Mouse (Mus musculus): Measurements from ENCODE around the gene Rpl29. TPM values are rescaled to one million over a fixed set of nuclear protein-coding genes. Genes with fewer than 3 reads are reported as not detected.

The Rpl29 gene
- polyA plus RNA-seq, 1 experiment: 237 TPM

- no peak overlapping the region for H3K4me3 ChIP-seq (ENCODE audit: low read depth, low read length)
- TF ChIP-seq POLR2A (IDR thresholded peaks at IDR 0.05; ENCODE audit: insufficient read depth, low read length): no peak
- TF ChIP-seq CTCF (IDR thresholded peaks at IDR 0.05; ENCODE audit: low read depth, low read length): no peak
- no peak for TF ChIP-seq EP300 (IDR thresholded peaks at IDR 0.05; ENCODE audit: insufficient read depth, low read depth, low read length)
- H3K9ac ChIP-seq (ENCODE audit: low read depth, poor library complexity, severe bottlenecking): no peak overlapping the region
- H3K9me3 ChIP-seq (replicated peaks; ENCODE audit: control insufficient read depth, insufficient read depth, low read length, poor library complexity, severe bottlenecking): no peaks in the 10 kb centered on the region
- no peaks in the 10 kb centered on the region for H3K36me3 ChIP-seq (ENCODE audit: control insufficient read depth, insufficient read depth, low read length, poor library complexity, severe bottlenecking)
- H3K4me1 ChIP-seq (ENCODE audit: control insufficient read depth, insufficient read depth, low read length): peaks cover 12% of the 10 kb centered on the region
- H3K27ac ChIP-seq (ENCODE audit: insufficient read depth, low read length): 0 out of 2 replicates have a peak overlapping the region, but pooled peaks have one; percentile 48
- H3K27me3 ChIP-seq (ENCODE audit: control insufficient read depth, insufficient read depth, low read length, poor library complexity, severe bottlenecking): no peaks in the 10 kb centered on the region
These were observed 22.6 kb downstream of the Rpl29 start for GRCm38 (mm10) chr9:106451899-106452298.

DNA sequence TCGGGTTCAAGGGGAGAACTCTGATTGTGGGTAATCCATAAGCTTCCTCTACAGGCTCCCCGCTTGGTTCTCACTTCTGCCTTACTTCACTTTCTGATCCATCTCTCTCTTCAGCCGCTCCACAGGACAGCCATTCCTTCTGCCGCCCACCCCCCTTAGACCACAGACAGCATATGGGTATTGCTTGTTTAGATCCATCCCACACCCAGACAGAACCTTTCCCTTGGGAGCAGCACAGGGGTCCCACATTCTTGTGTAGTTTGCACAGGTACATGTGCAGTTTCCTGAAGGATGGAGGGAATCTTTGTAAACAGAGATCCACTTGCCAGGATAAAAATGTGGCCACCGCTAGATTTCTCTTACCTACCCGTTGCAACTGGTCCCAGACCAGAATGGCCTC is 23.1 kb downstream of the Rpl29 start:
- Histone ChIP-seq H3K4me3 (ENCODE audit: low read depth, low read length) (peak overlapping the region; percentile 65), H3K9ac (ENCODE audit: low read depth, poor library complexity, severe bottlenecking) (peak overlapping the region; percentile 82; the same call in 1 of the 2 replicates), H3K27ac (ENCODE audit: insufficient read depth, low read length) (peak overlapping the region; percentile 48; the same call in 1 of the 2 replicates), H3K27me3 (ENCODE audit: control insufficient read depth, insufficient read depth, low read length, poor library complexity, severe bottlenecking) (no peaks in the 10 kb centered on the region), H3K36me3 (ENCODE audit: control insufficient read depth, insufficient read depth, low read length, poor library complexity, severe bottlenecking) (no peaks in the 10 kb centered on the region), H3K9me3 (replicated peaks; ENCODE audit: control insufficient read depth, insufficient read depth, low read length, poor library complexity, severe bottlenecking) (no peaks in the 10 kb centered on the region), H3K4me1 (ENCODE audit: control insufficient read depth, insufficient read depth, low read length) (peaks cover 14% of the 10 kb centered on the region)
- TF ChIP-seq POLR2A (IDR thresholded peaks at IDR 0.05; ENCODE audit: insufficient read depth, low read length) (no peak), EP300 (IDR thresholded peaks at IDR 0.05; ENCODE audit: insufficient read depth, low read depth, low read length) (no peak), CTCF (IDR thresholded peaks at IDR 0.05; ENCODE audit: low read depth, low read length) (no peak)

DNA sequence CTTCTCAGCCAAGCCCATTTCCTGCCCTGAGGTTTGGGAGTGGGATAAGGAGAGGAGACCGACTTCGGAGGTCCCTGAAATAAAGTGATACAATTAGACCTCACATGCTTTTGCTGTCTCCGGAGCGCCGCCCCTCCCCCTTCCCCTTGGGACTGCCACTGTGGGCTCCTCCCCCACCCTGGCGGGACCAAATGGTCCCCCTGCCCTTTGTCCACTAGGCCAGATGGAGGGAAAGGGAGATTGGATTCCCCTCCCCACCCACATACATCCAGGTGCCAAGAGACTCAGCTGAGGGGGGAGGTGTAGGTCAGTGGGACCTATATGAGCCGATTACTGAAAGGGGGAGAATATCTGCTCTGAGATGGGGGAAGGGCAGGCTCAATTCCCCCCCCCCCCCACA is 23.6 kb downstream of the Rpl29 start:
- H3K4me3 ChIP-seq (ENCODE audit: low read depth, low read length): peak overlapping the region; percentile 65
- H3K27ac ChIP-seq (ENCODE audit: insufficient read depth, low read length): peak overlapping the region; percentile 48
- H3K4me1 ChIP-seq (ENCODE audit: control insufficient read depth, insufficient read depth, low read length): peaks cover 15% of the 10 kb centered on the region
- no peaks in the 10 kb centered on the region for H3K9me3 ChIP-seq (replicated peaks; ENCODE audit: control insufficient read depth, insufficient read depth, low read length, poor library complexity, severe bottlenecking)
- TF ChIP-seq CTCF (IDR thresholded peaks at IDR 0.05; ENCODE audit: low read depth, low read length): no peak
- TF ChIP-seq EP300 (IDR thresholded peaks at IDR 0.05; ENCODE audit: insufficient read depth, low read depth, low read length): no peak
- no peak for TF ChIP-seq POLR2A (IDR thresholded peaks at IDR 0.05; ENCODE audit: insufficient read depth, low read length)
- H3K36me3 ChIP-seq (ENCODE audit: control insufficient read depth, insufficient read depth, low read length, poor library complexity, severe bottlenecking): no peaks in the 10 kb centered on the region
- H3K9ac ChIP-seq (ENCODE audit: low read depth, poor library complexity, severe bottlenecking): peak overlapping the region; percentile 82
- H3K27me3 ChIP-seq (ENCODE audit: control insufficient read depth, insufficient read depth, low read length, poor library complexity, severe bottlenecking): no peaks in the 10 kb centered on the region

DNA sequence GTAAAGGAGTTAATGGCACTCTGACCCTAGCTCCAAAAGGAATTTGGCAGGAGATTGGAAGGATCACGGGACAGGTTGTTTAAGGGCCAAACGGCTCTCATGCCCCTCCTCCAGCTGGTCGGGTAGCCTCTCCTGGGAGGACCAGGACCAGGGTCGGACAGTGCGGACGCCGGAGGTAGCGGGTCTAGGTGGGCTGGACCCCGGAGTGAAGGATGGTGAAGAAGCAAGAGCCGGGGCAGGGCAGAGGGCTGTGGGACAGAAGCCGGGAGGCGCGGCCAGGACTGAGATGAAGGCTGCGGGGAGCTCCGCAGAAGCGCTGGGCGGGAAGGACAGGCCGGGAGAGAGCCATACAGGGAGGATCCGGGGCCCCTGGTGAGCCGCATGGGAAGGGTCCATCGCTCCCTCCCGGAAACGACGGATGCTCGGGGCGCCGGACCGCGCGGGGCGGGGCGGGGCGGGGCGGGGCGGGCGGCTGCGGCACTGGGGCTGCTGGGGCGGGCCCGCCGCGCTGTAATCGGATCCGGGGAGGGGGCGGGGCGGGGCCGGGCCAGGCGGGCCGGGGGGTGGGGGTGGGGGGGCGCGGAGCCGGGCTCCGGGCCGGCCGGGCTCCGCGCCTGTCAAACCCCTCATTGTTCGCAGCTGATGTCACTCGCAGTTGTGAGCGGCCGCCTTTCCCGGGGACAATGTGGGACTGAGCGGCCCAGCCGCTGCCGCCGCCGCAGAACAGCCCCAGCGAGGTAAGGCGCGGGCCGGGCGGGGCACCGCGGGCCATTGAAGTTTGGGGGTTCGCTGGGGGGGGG is 24.2 kb downstream of the Rpl29 start, which contains the start of gene Pcbp4:
TSS of gene Pcbp4 (plus strand) at position 21 of the 800 bp plus-strand sequence.
- TF ChIP-seq POLR2A (IDR thresholded peaks at IDR 0.05; ENCODE audit: insufficient read depth, low read length): no peak
- no peak for TF ChIP-seq CTCF (IDR thresholded peaks at IDR 0.05; ENCODE audit: low read depth, low read length)
- TF ChIP-seq EP300 (IDR thresholded peaks at IDR 0.05; ENCODE audit: insufficient read depth, low read depth, low read length): no peak
- Histone ChIP-seq H3K36me3 (ENCODE audit: control insufficient read depth, insufficient read depth, low read length, poor library complexity, severe bottlenecking) (no peaks in the 10 kb centered on the region), H3K9ac (ENCODE audit: low read depth, poor library complexity, severe bottlenecking) (peak within 1 kb of the TSS; percentile 82), H3K9me3 (replicated peaks; ENCODE audit: control insufficient read depth, insufficient read depth, low read length, poor library complexity, severe bottlenecking) (no peaks in the 10 kb centered on the region), H3K27ac (ENCODE audit: insufficient read depth, low read length) (peak within 1 kb of the TSS; percentile 90), H3K27me3 (ENCODE audit: control insufficient read depth, insufficient read depth, low read length, poor library complexity, severe bottlenecking) (no peaks in the 10 kb centered on the region), H3K4me3 (ENCODE audit: low read depth, low read length) (peak within 1 kb of the TSS; percentile 65), H3K4me1 (ENCODE audit: control insufficient read depth, insufficient read depth, low read length) (peaks cover 15% of the 10 kb centered on the region)

DNA sequence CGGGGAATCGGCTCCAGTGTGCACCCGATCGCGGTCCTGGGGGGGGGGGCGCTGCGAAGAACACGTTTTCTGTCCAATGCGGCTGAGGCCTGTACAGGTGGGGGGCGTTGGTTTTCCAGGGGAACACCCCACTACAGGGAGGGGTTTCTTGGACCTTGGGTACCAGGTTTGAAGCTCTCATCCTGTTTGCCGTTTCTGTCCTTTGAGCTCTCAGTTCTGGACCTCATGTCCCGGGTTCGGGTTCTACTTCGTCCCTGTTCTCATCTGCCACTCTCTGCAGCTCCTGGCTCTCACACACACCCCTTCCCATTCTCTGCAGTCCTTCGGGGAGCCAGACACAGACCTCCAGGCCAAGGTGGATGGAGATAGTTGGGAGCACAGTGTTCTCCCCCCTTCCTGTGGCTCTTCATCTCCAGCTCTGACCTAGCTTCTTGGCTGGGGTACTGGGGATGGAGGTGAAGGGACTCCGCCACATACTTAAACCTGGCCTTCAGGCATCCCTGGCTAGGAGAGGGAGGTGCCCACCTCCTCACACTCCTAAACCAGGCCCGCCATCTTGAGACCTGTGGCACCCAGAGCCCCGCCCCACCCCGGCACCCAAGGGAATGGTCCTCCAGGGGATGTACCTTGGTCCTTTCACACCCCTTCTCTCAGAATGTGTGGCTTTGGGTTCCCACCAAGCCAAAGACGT is 25.0 kb downstream of the Rpl29 start:
- Histone ChIP-seq H3K9ac (ENCODE audit: low read depth, poor library complexity, severe bottlenecking) (peak overlapping the region; percentile 82), H3K4me3 (ENCODE audit: low read depth, low read length) (peak overlapping the region; percentile 65), H3K36me3 (ENCODE audit: control insufficient read depth, insufficient read depth, low read length, poor library complexity, severe bottlenecking) (no peaks in the 10 kb centered on the region), H3K27me3 (ENCODE audit: control insufficient read depth, insufficient read depth, low read length, poor library complexity, severe bottlenecking) (no peaks in the 10 kb centered on the region), H3K27ac (ENCODE audit: insufficient read depth, low read length) (peak overlapping the region; percentile 90), H3K4me1 (ENCODE audit: control insufficient read depth, insufficient read depth, low read length) (peaks cover 15% of the 10 kb centered on the region), H3K9me3 (replicated peaks; ENCODE audit: control insufficient read depth, insufficient read depth, low read length, poor library complexity, severe bottlenecking) (no peaks in the 10 kb centered on the region)
- TF ChIP-seq POLR2A (IDR thresholded peaks at IDR 0.05; ENCODE audit: insufficient read depth, low read length) (no peak), CTCF (IDR thresholded peaks at IDR 0.05; ENCODE audit: low read depth, low read length) (no peak), EP300 (IDR thresholded peaks at IDR 0.05; ENCODE audit: insufficient read depth, low read depth, low read length) (no peak)
